Mouse (Mus musculus) kidney, embryonic 14.5 days (tissue): ENCODE results near the gene Tspan18. TPM values are rescaled to one million over a fixed set of nuclear protein-coding genes. Genes with fewer than 3 reads are reported as not detected.
A peak's percentile ranks its signal among the peaks of the same experiment; 100 is the strongest.

ENCODE experiments used
- ATAC-seq: fragments of 200-750 bp; cut with Nextera tagmentation; 2 replicates; pipeline ENCODE4 v1.8.0; 2017; ENCODE audit warnings: moderate number of reproducible peaks, mild to moderate bottlenecking, moderate TSS enrichment, moderate library complexity; ENCODE audit not compliant: low FRiP score, low TSS enrichment
- H3K27ac ChIP-seq: fragments of 300-500 bp; sonication (generic); 2 replicates; pipeline ENCODE4 v1.5.1; 2014; ENCODE audit warnings: low read depth, mild to moderate bottlenecking, low read length, moderate library complexity, mixed read lengths
- H3K27me3 ChIP-seq: fragments of 300-500 bp; sonication (generic); 2 replicates; pipeline ENCODE4 v1.6.1; 2014; ENCODE audit warnings: mild to moderate bottlenecking, low read length; ENCODE audit not compliant: control insufficient read depth, insufficient read depth
- H3K36me3 ChIP-seq: fragments of 300-500 bp; sonication (generic); 2 replicates; pipeline ENCODE4 v1.6.1; 2014; ENCODE audit warnings: low read length, mixed read lengths; ENCODE audit not compliant: control insufficient read depth, insufficient read depth
- H3K4me1 ChIP-seq: fragments of 300-500 bp; sonication (generic); 2 replicates; pipeline ENCODE4 v1.6.1; 2014; ENCODE audit warnings: low read length, mixed read lengths; ENCODE audit not compliant: control insufficient read depth, insufficient read depth
- H3K4me2 ChIP-seq: fragments of 300-500 bp; sonication (generic); replicated peaks from 2 replicates; pipeline ENCODE4 v1.6.1; 2014; ENCODE audit warnings: low read depth, mild to moderate bottlenecking, low read length
- H3K4me3 ChIP-seq: fragments of 300-500 bp; sonication (generic); 2 replicates; pipeline ENCODE4 v1.5.1; 2014; ENCODE audit warnings: mild to moderate bottlenecking, low read length
- H3K9ac ChIP-seq: fragments of 300-500 bp; sonication (generic); 2 replicates; pipeline ENCODE4 v1.6.1; 2014; ENCODE audit warnings: low read depth, mild to moderate bottlenecking, low read length, moderate library complexity
- H3K9me3 ChIP-seq: fragments of 300-500 bp; sonication (generic); 2 replicates; pipeline ENCODE4 v1.6.1; 2016; ENCODE audit warnings: low read length; ENCODE audit not compliant: control insufficient read depth
- WGBS: fragments of 180-500 bp; shearing (Covaris S2); extraction: QIAGEN DNeasy Blood & Tissue Kit; methylation state at CpG from one replicate; pipeline ENCODE4 v1.1.7; 2014; 5-methylcytosine and 5-hydroxymethylcytosine counted together
- polyA plus RNA-seq: library from polyadenylated mRNA; unstranded; fragments of >200 nt; fragmentation: Nextera tagmentation; extraction: Ambion mirVana; gene quantifications from 2 replicates; pipeline ENCODE4 v1.2.1, GENCODE M21; 2014

Gene Tspan18
- polyA plus RNA-seq, 1 experiment from 2014 or later, result 49.2 TPM

GRCm38 (mm10) chr2:93190771-93191487 lies 143.4 kb downstream of the Tspan18 start:
- Histone ChIP-seq H3K27ac (no peak overlapping the region), H3K27me3 (no peaks in the 10 kb centered on the region), H3K9ac (no peak overlapping the region), H3K4me1 (peaks cover 28% of the 10 kb centered on the region), H3K4me3 (no peak overlapping the region), H3K9me3 (no peaks in the 10 kb centered on the region), H3K36me3 (no peaks in the 10 kb centered on the region), H3K4me2 (no peak overlapping the region)
- WGBS, result 18% methylated on average over 9 of the region's 9 CpGs
- no peak for ATAC-seq

- Histone ChIP-seq H3K27ac (peak overlapping the region; percentile 65; the same call in 1 of the 2 replicates), H3K9me3 (no peaks in the 10 kb centered on the region), H3K4me3 (peak overlapping the region; percentile 66), H3K9ac (peak overlapping the region; percentile 62), H3K4me1 (peaks cover 32% of the 10 kb centered on the region), H3K27me3 (no peaks in the 10 kb centered on the region), H3K4me2 (peak overlapping the region; percentile 96), H3K36me3 (no peaks in the 10 kb centered on the region)
- 9% methylated on average over 19 of the region's 19 CpGs for WGBS
- no peak for ATAC-seq
Measured at GRCm38 (mm10) chr2:93188761-93189458, 145.4 kb downstream of the Tspan18 start.

- no peaks in the 10 kb centered on the region for H3K9me3 ChIP-seq
- ATAC-seq, result 0 out of 2 replicates have a peak, but pooled peaks have one; percentile 3
- peak overlapping the region; percentile 96 for H3K4me2 ChIP-seq
- peaks cover 33% of the 10 kb centered on the region for H3K4me1 ChIP-seq
- H3K9ac ChIP-seq, result peak overlapping the region; percentile 62
- H3K27ac ChIP-seq, result peak overlapping the region; percentile 65; the same call in 1 of the 2 replicates
- no peaks in the 10 kb centered on the region for H3K27me3 ChIP-seq
- no peaks in the 10 kb centered on the region for H3K36me3 ChIP-seq
- 1% methylated on average over 53 of the region's 53 CpGs for WGBS
- peak overlapping the region; percentile 66 for H3K4me3 ChIP-seq
Measured at GRCm38 (mm10) chr2:93188020-93188760, 146.1 kb downstream of the Tspan18 start.

GRCm38 (mm10) chr2:93187323-93187996 lies 146.8 kb downstream of the Tspan18 start, which contains the start of gene Trp53i11:
TSS of gene Trp53i11 (plus strand) at chr2:93187548.
- peaks cover 30% of the 10 kb centered on the region for H3K4me1 ChIP-seq
- peak within 1 kb of the TSS; percentile 65; the same call in 1 of the 2 replicates for H3K27ac ChIP-seq
- H3K36me3 ChIP-seq, result no peaks in the 10 kb centered on the region
- no peaks in the 10 kb centered on the region for H3K9me3 ChIP-seq
- H3K4me2 ChIP-seq, result peak within 1 kb of the TSS; percentile 96
- ATAC-seq, result peak; percentile 91
- H3K9ac ChIP-seq, result peak within 1 kb of the TSS; percentile 62
- H3K27me3 ChIP-seq, result no peaks in the 10 kb centered on the region
- peak within 1 kb of the TSS; percentile 66 for H3K4me3 ChIP-seq
- under 1% methylated on average over 52 of the region's 69 CpGs for WGBS

GRCm38 (mm10) chr2:93182859-93183258 lies 151.4 kb downstream of the Tspan18 start:
- 74% methylated on average over 11 of the region's 11 CpGs for WGBS
- H3K36me3 ChIP-seq, result no peaks in the 10 kb centered on the region
- H3K4me3 ChIP-seq, result no peak overlapping the region
- H3K9ac ChIP-seq, result no peak overlapping the region
- no peaks in the 10 kb centered on the region for H3K9me3 ChIP-seq
- no peak for ATAC-seq
- H3K4me2 ChIP-seq, result no peak overlapping the region
- H3K4me1 ChIP-seq, result peaks cover 12% of the 10 kb centered on the region
- peaks cover 28% of the 10 kb centered on the region for H3K27me3 ChIP-seq
- H3K27ac ChIP-seq, result no peak overlapping the region

GRCm38 (mm10) chr2:93180077-93180844 lies 154.0 kb downstream of the Tspan18 start:
- Histone ChIP-seq H3K9ac (peak overlapping the region; percentile 37), H3K4me1 (peaks cover 27% of the 10 kb centered on the region), H3K27ac (no peak overlapping the region), H3K36me3 (no peaks in the 10 kb centered on the region), H3K27me3 (peaks cover 28% of the 10 kb centered on the region), H3K4me2 (peak overlapping the region; percentile 41), H3K9me3 (no peaks in the 10 kb centered on the region), H3K4me3 (peak overlapping the region; percentile 23)
- WGBS, result 1% methylated on average over 39 of the region's 41 CpGs
- ATAC-seq, result no peak

GRCm38 (mm10) chr2:93179603-93180002 lies 154.7 kb downstream of the Tspan18 start:
- Histone ChIP-seq H3K9ac (no peak overlapping the region), H3K4me3 (no peak overlapping the region), H3K9me3 (no peaks in the 10 kb centered on the region), H3K4me1 (peaks cover 27% of the 10 kb centered on the region), H3K27me3 (peaks cover 28% of the 10 kb centered on the region), H3K27ac (no peak overlapping the region), H3K36me3 (no peaks in the 10 kb centered on the region), H3K4me2 (peak overlapping the region; percentile 41; the same call in 1 of the 2 replicates)
- ATAC-seq, result no peak
- WGBS, result 53% methylated on average over 5 of the region's 5 CpGs

- H3K36me3 ChIP-seq, result no peaks in the 10 kb centered on the region
- H3K4me3 ChIP-seq, result no peak overlapping the region
- no peaks in the 10 kb centered on the region for H3K9me3 ChIP-seq
- peaks cover 28% of the 10 kb centered on the region for H3K27me3 ChIP-seq
- H3K4me2 ChIP-seq, result no peak overlapping the region
- WGBS, result 65% methylated on average over 4 of the region's 4 CpGs
- H3K4me1 ChIP-seq, result peaks cover 29% of the 10 kb centered on the region
- ATAC-seq, result no peak
- no peak overlapping the region for H3K27ac ChIP-seq
- no peak overlapping the region for H3K9ac ChIP-seq
Measured at GRCm38 (mm10) chr2:93178313-93178677, 156.0 kb downstream of the Tspan18 start.
